Mouse (Mus musculus) liver, adult 2 months (tissue): Measurements from ENCODE around the gene Syt13. TPM values are rescaled to one million over a fixed set of nuclear protein-coding genes. Genes with fewer than 3 reads are reported as not detected.

Experiments used
- DNase-seq: peaks from one replicate; pipeline ENCODE4 v3.0.0-alpha.2; 2011; ENCODE audit warnings: low read depth, low spot score; ENCODE audit errors: extremely low read depth
- H3K27ac ChIP-seq: fragments of 200-500 bp; replicated peaks from 2 replicates; pipeline ENCODE4 v1.5.1; 2012; ENCODE audit warnings: low read depth, mild to moderate bottlenecking, control low read depth, inconsistent platforms, low read length; ENCODE audit not compliant: insufficient read depth
- H3K27me3 ChIP-seq: fragments of 200-500 bp; 2 replicates; pipeline ENCODE4 v1.6.1; 2012; ENCODE audit warnings: mild to moderate bottlenecking, moderate library complexity, low read length, inconsistent platforms; ENCODE audit not compliant: control insufficient read depth, insufficient read depth
- H3K36me3 ChIP-seq: fragments of 200-500 bp; 2 replicates; pipeline ENCODE4 v1.6.1; 2012; ENCODE audit warnings: low read length, inconsistent platforms; ENCODE audit not compliant: control insufficient read depth, insufficient read depth
- H3K4me1 ChIP-seq: fragments of 200-500 bp; 2 replicates; pipeline ENCODE4 v1.6.1; 2011; ENCODE audit warnings: low read length; ENCODE audit not compliant: control insufficient read depth, insufficient read depth
- H3K4me3 ChIP-seq: fragments of 200-500 bp; 2 replicates; pipeline ENCODE4 v1.5.1; 2011; ENCODE audit warnings: low read depth, mild to moderate bottlenecking, control low read depth, low read length, moderate library complexity; ENCODE audit not compliant: insufficient read depth
- H3K79me2 ChIP-seq: fragments of 200-500 bp; 2 replicates; pipeline ENCODE4 v1.6.1; 2012; ENCODE audit warnings: inconsistent platforms, mild to moderate bottlenecking, low read length, moderate library complexity; ENCODE audit not compliant: control insufficient read depth, insufficient read depth
- H3K9ac ChIP-seq: fragments of 200-500 bp; 2 replicates; pipeline ENCODE4 v1.6.1; 2012; ENCODE audit warnings: low read depth, mild to moderate bottlenecking, control low read depth, inconsistent platforms, low read length
- CTCF ChIP-seq: fragments of 200-500 bp; IDR thresholded peaks from 2 replicates; pipeline ENCODE4 v1.5.1; 2011; ENCODE audit warnings: low read depth, low read length, control low read depth
- POLR2A ChIP-seq: fragments of 200-500 bp; IDR thresholded peaks from 2 replicates; pipeline ENCODE4 v1.6.1; 2011; ENCODE audit warnings: low read length, control low read depth; ENCODE audit not compliant: insufficient read depth; ENCODE audit errors: extremely low read depth
- WGBS: fragments of 180-500 bp; shearing (Covaris S2); methylation state at CpG from one replicate; pipeline ENCODE4 v1.1.7; 2018; 5-methylcytosine and 5-hydroxymethylcytosine counted together
- polyA plus RNA-seq: library from polyadenylated mRNA; depleted of rRNA; stranded (reverse); fragments of >200 nt; gene quantifications from 2 replicates; pipeline ENCODE4 v1.2.3, GENCODE M21; 2012
- total RNA-seq: library from RNA; depleted of rRNA; stranded (reverse); fragments of >200 nt; gene quantifications from 2 replicates; pipeline ENCODE4 v1.2.3, GENCODE M21; 2014

The Syt13 gene
- total and polyA plus RNA-seq, 2 experiments, result not detected

DNA sequence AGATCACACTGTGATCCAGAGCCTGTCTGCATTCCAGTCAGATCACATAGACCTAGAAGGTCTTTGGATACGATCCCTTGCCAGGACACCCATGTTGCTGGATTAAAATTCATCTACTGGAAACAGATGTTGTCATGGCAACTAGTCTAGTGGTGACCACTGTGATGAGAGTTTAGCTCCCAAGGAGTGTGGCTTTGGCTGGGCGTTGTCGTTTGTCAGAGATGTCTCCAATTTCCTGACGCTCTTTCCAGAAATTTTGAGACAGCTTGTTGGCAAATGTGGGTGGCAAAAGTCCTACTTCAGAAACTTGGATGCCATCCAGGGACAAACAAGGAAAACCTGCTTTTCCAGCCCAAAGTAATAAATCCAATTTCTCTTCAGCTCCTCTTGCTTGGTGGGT lies 43.7 kb downstream of the Syt13 start:
- Histone ChIP-seq H3K9ac (no peak overlapping the region), H3K79me2 (no peaks in the 10 kb centered on the region), H3K4me1 (no peaks in the 10 kb centered on the region), H3K36me3 (no peaks in the 10 kb centered on the region), H3K27me3 (no peaks in the 10 kb centered on the region), H3K4me3 (no peak overlapping the region), H3K27ac (no peak overlapping the region)
- no peak for DNase-seq
- WGBS, result 81% methylated on average over 4 of the region's 4 CpGs
- TF ChIP-seq CTCF, result no peak
- TF ChIP-seq POLR2A, result no peak

DNA sequence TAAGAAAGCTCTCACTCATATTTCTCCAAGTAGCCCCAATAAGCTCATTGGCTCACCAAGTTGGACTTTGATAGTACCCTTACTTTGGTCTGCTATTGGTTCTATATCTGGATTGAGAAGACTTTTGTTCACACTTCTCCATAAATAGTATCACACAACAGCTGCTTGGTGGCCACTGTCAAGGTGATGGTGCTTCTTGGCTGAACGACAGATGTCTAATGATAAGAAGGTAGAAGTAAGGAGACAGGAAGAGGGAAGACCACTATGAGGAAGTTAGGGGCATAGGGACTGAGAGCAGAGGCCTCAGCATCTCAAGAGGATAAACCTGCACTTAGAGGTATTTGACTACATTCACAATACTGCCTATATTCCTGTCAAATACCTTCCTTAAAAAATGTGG lies 49.4 kb downstream of the Syt13 start:
- Histone ChIP-seq H3K9ac (no peak overlapping the region), H3K27me3 (no peaks in the 10 kb centered on the region), H3K36me3 (no peaks in the 10 kb centered on the region), H3K79me2 (no peaks in the 10 kb centered on the region), H3K4me1 (no peaks in the 10 kb centered on the region), H3K27ac (no peak overlapping the region), H3K4me3 (no peak overlapping the region)
- 94% methylated on average over 1 of the region's 1 CpGs for WGBS
- no peak for DNase-seq
- TF ChIP-seq POLR2A, result no peak
- no peak for TF ChIP-seq CTCF

DNA sequence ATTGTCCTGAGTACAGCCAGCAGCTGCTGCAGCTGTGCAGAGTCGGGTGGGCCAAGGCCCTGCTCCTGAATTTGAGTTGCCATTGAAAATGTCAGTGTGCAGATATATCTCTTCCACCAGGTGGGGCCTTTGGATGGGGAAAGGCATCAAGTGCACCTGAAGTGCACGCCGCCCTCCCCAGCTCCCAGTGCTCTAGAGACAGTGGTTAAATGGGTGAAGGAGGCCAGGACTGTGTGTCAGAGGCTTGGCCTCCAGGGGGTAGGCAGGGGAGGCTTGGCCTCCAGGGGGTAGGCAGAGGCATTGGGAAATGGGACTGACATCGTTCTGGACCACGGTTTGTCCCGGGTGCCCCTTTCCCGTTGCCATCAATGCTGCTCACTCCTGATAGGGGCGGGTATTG lies 51.4 kb downstream of the Syt13 start:
- H3K79me2 ChIP-seq, result no peaks in the 10 kb centered on the region
- H3K4me3 ChIP-seq, result no peak overlapping the region
- no peak for DNase-seq
- H3K4me1 ChIP-seq, result no peaks in the 10 kb centered on the region
- no peak overlapping the region for H3K27ac ChIP-seq
- 66% methylated on average over 8 of the region's 8 CpGs for WGBS
- H3K27me3 ChIP-seq, result no peaks in the 10 kb centered on the region
- no peaks in the 10 kb centered on the region for H3K36me3 ChIP-seq
- no peak overlapping the region for H3K9ac ChIP-seq
- TF ChIP-seq POLR2A (no peak), CTCF (0 out of 2 replicates have a peak, but pooled peaks have one; percentile 3)

DNA sequence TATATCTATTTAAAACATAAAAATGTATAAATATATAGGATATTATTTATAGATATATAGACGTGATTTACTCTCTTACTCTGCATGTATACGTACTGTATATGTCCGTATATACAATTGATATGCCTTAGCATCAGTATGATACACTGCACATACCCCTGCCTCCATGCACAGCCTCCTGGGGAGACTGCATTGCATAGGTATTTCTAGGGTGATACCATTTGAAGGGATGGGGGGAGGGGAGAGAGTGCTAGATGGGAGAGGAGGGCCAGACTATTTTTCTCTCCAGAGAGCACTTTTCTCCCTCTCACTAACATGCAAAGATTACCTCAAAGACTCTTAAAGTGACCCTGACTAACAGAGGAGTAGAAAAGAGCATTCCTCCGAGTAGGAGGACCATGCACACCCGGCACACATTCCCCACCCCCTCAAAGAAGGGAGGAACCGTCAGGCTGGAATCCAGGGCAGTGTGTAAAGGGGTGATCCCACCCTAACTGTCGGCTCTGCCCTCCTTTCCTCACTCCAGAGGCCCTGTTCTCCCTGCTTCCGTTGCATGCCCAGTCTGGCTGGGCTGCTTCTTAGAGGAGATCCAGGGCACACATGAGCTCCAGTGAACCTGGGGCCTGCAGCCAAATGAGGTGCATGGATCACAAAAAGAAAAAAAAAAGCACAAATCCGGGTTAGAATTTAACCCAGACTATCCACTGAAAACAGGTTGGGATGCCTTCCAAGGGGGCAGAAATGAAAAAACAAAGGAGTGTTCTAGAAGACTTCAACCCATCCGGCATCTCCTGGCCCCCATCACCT lies 52.3 kb downstream of the Syt13 start:
- DNase-seq, result no peak
- WGBS, result 38% methylated on average over 10 of the region's 10 CpGs

DNA sequence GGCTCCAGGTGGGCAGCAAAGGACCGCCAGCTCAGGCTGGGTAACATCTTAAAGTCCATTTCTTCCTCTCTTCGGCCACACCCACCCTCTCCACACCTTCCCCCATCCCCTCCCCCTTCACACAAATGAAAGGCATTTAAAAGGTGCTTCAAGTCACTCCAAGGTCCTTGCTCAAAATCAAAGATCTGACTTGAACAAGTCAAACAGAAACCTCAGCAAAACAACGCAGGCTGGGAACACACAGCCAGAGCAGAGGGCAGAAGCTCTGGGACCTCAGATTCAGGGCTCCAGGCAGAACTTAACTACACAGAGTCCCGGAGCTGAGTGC lies 52.9 kb downstream of the Syt13 start:
- Histone ChIP-seq H3K4me1 (no peaks in the 10 kb centered on the region), H3K9ac (no peak overlapping the region), H3K36me3 (no peaks in the 10 kb centered on the region), H3K27ac (no peak overlapping the region), H3K79me2 (no peaks in the 10 kb centered on the region), H3K4me3 (no peak overlapping the region), H3K27me3 (no peaks in the 10 kb centered on the region)
- 49% methylated on average over 4 of the region's 4 CpGs for WGBS
- DNase-seq, result no peak
- TF ChIP-seq CTCF (no peak), POLR2A (no peak)

More for the DNA sequence above, 52.3 kb downstream of the Syt13 start:
- H3K27me3 ChIP-seq, result no peaks in the 10 kb centered on the region
- H3K36me3 ChIP-seq, result no peaks in the 10 kb centered on the region
- no peaks in the 10 kb centered on the region for H3K79me2 ChIP-seq
- no peak overlapping the region for H3K4me3 ChIP-seq
- H3K4me1 ChIP-seq, result no peaks in the 10 kb centered on the region
- no peak overlapping the region for H3K27ac ChIP-seq
- TF ChIP-seq CTCF (no peak), POLR2A (no peak)
- no peak overlapping the region for H3K9ac ChIP-seq

DNA sequence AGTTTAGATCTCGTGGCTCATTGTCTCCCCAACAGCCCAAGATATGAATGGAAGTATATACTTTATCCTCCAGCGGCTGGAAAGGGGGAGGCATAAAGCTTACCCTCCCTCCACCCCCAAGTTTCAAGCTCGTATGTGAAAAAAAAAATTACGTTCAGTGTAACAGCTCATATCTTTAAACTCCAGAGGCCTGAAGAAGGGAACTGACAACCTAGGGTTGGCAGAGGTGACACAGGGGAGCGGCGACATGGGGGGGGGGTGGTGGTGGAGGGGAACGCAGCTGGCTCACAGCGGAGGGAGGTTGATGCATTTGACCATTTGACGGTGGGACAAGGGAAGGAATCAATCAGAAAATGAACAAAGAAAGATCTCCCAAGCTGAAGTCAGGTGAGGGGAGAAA lies 56.2 kb downstream of the Syt13 start:
- TF ChIP-seq POLR2A (no peak), CTCF (no peak)
- no peak overlapping the region for H3K4me3 ChIP-seq
- H3K27me3 ChIP-seq, result no peaks in the 10 kb centered on the region
- H3K4me1 ChIP-seq, result no peaks in the 10 kb centered on the region
- no peak for DNase-seq
- no peak overlapping the region for H3K9ac ChIP-seq
- H3K79me2 ChIP-seq, result no peaks in the 10 kb centered on the region
- no peak overlapping the region for H3K27ac ChIP-seq
- 88% methylated on average over 9 of the region's 9 CpGs for WGBS
- no peaks in the 10 kb centered on the region for H3K36me3 ChIP-seq
